Mouse (Mus musculus) liver, embryonic 15.5 days (tissue): ENCODE data around the gene Gm10309. TPM values are rescaled to one million over a fixed set of nuclear protein-coding genes. Genes with fewer than 3 reads are reported as not detected.

Experiments
- ATAC-seq: fragments of 200-750 bp; cut with Nextera tagmentation; 2 replicates; pipeline ENCODE4 v1.8.0; 2017; ENCODE audit warnings: moderate number of reproducible peaks, mild to moderate bottlenecking, moderate library complexity; ENCODE audit not compliant: insufficient read depth
- H3K27ac ChIP-seq: fragments of 300-500 bp; sonication (generic); replicated peaks from 2 replicates; pipeline ENCODE4 v1.5.1; 2015; ENCODE audit warnings: mild to moderate bottlenecking, inconsistent platforms
- H3K27me3 ChIP-seq: fragments of 300-500 bp; sonication (generic); 2 replicates; pipeline ENCODE4 v1.6.1; 2015; ENCODE audit warnings: mild to moderate bottlenecking, inconsistent platforms
- H3K36me3 ChIP-seq: fragments of 300-500 bp; sonication (generic); replicated peaks from 2 replicates; pipeline ENCODE4 v1.6.1; 2015; ENCODE audit warnings: moderate library complexity, mild to moderate bottlenecking, inconsistent platforms
- H3K4me1 ChIP-seq: fragments of 300-500 bp; sonication (generic); replicated peaks from 2 replicates; pipeline ENCODE4 v1.6.1; 2015; ENCODE audit warnings: inconsistent platforms
- H3K4me2 ChIP-seq: fragments of 300-500 bp; sonication (generic); 2 replicates; pipeline ENCODE4 v1.6.1; 2015; ENCODE audit warnings: moderate library complexity, mild to moderate bottlenecking, inconsistent platforms
- H3K4me3 ChIP-seq: fragments of 300-500 bp; sonication (generic); replicated peaks from 2 replicates; pipeline ENCODE4 v1.5.1; 2015; ENCODE audit warnings: mild to moderate bottlenecking, inconsistent platforms
- H3K9ac ChIP-seq: fragments of 300-500 bp; sonication (generic); 2 replicates; pipeline ENCODE4 v1.6.1; 2015; ENCODE audit warnings: moderate library complexity, mild to moderate bottlenecking, inconsistent platforms
- H3K9me3 ChIP-seq: fragments of 300-500 bp; sonication (generic); replicated peaks from 2 replicates; pipeline ENCODE4 v1.6.1; 2016; ENCODE audit warnings: inconsistent platforms
- WGBS: fragments of 180-500 bp; shearing (Covaris S2); methylation state at CpG from one replicate; pipeline ENCODE4 v1.1.7; 2015; ENCODE audit warnings: mixed read lengths; ENCODE audit not compliant: insufficient replicate concordance; 5-methylcytosine and 5-hydroxymethylcytosine counted together
- polyA plus RNA-seq: library from polyadenylated mRNA; unstranded; fragments of >200 nt; fragmentation: Nextera tagmentation; extraction: Ambion mirVana; gene quantifications from 2 replicates; pipeline ENCODE4 v1.2.1, GENCODE M21; 2015

Gene Gm10309
- not detected in 2 replicates for polyA plus RNA-seq

- Histone ChIP-seq H3K4me2 (no peak within 1 kb of the TSS), H3K27ac (no peak within 1 kb of the TSS), H3K36me3 (no peaks in the 10 kb centered on the region), H3K9ac (no peak within 1 kb of the TSS), H3K4me3 (no peak within 1 kb of the TSS), H3K27me3 (no peaks in the 10 kb centered on the region), H3K9me3 (no peaks in the 10 kb centered on the region), H3K4me1 (0 out of 2 replicates have a peak, but pooled peaks cover 2% of the 10 kb centered on the region)
- WGBS = 80% methylated on average over 8 of the region's 8 CpGs
- no peak for ATAC-seq
Observed at GRCm38 (mm10) chr17:86505183-86505631, at the start of gene Gm10309. Gene Gm10309 (minus strand): TSS chr17:86505232.

- no peak overlapping the region for H3K9ac ChIP-seq
- no peaks in the 10 kb centered on the region for H3K36me3 ChIP-seq
- ATAC-seq = no peak
- no peaks in the 10 kb centered on the region for H3K27me3 ChIP-seq
- 76% methylated on average over 6 of the region's 6 CpGs for WGBS
- H3K4me1 ChIP-seq = no peaks in the 10 kb centered on the region
- no peaks in the 10 kb centered on the region for H3K9me3 ChIP-seq
- H3K4me2 ChIP-seq = no peak overlapping the region
- no peak overlapping the region for H3K4me3 ChIP-seq
- no peak overlapping the region for H3K27ac ChIP-seq
Observed at GRCm38 (mm10) chr17:86551995-86552394, 47.0 kb upstream of the Gm10309 start.

DNA sequence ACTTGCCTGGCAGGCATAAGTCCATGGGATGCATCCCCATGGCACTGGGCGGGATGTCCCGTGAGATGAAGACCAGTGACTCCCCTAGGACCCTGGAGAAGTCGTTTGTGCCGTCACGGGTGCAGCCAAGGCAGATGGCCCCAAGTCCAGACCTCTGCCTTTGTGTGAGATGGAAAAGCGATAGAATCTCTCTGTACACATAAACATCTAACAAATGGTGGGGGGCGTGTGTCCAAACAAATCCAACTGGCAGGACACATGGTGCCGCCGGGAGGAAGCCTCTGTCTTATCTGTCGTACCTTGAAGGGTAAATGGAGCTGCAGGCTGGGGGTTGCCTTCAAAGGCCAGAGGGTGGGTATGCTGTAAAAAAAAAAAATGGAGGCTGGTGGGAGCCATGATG lies 46.5 kb upstream of the Gm10309 start:
- no peaks in the 10 kb centered on the region for H3K36me3 ChIP-seq
- H3K4me2 ChIP-seq = no peak overlapping the region
- WGBS = 69% methylated on average over 10 of the region's 10 CpGs
- no peak overlapping the region for H3K27ac ChIP-seq
- no peak overlapping the region for H3K4me3 ChIP-seq
- H3K4me1 ChIP-seq = no peaks in the 10 kb centered on the region
- no peaks in the 10 kb centered on the region for H3K27me3 ChIP-seq
- H3K9ac ChIP-seq = no peak overlapping the region
- no peaks in the 10 kb centered on the region for H3K9me3 ChIP-seq
- ATAC-seq = no peak

DNA sequence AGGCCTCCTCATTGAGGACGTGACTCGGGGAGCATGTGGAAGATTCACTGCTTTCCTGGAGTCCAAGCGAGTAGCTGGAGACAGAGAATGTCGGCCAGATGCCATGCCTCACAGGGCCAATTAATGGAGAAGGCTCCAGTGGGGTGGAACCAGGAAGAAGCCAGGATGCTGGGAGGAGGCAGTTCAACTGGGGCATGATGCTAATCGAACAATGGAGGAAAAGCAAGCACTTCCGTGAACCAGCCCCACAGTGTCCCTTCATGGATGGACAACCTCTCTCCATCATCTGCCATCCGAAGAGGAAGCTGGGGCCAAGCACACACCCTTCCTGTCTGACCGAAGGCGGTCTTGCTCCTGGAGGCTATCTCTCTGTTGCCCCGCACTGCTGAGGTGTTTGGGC lies 44.1 kb upstream of the Gm10309 start:
- WGBS = 71% methylated on average over 10 of the region's 10 CpGs
- no peak for ATAC-seq

GRCm38 (mm10) chr17:86546529-86546928 lies 41.5 kb upstream of the Gm10309 start:
- no peaks in the 10 kb centered on the region for H3K4me1 ChIP-seq
- no peak overlapping the region for H3K9ac ChIP-seq
- no peaks in the 10 kb centered on the region for H3K36me3 ChIP-seq
- H3K27me3 ChIP-seq = no peaks in the 10 kb centered on the region
- H3K9me3 ChIP-seq = no peaks in the 10 kb centered on the region
- no peak overlapping the region for H3K27ac ChIP-seq
- no peak for ATAC-seq
- 64% methylated on average over 7 of the region's 7 CpGs for WGBS
- H3K4me3 ChIP-seq = no peak overlapping the region
- no peak overlapping the region for H3K4me2 ChIP-seq

More for the DNA sequence above, 44.1 kb upstream of the Gm10309 start:
- no peaks in the 10 kb centered on the region for H3K9me3 ChIP-seq
- H3K27me3 ChIP-seq = no peaks in the 10 kb centered on the region
- H3K4me1 ChIP-seq = no peaks in the 10 kb centered on the region
- no peak overlapping the region for H3K9ac ChIP-seq
- no peak overlapping the region for H3K4me3 ChIP-seq
- H3K36me3 ChIP-seq = no peaks in the 10 kb centered on the region
- H3K4me2 ChIP-seq = no peak overlapping the region
- H3K27ac ChIP-seq = no peak overlapping the region

DNA sequence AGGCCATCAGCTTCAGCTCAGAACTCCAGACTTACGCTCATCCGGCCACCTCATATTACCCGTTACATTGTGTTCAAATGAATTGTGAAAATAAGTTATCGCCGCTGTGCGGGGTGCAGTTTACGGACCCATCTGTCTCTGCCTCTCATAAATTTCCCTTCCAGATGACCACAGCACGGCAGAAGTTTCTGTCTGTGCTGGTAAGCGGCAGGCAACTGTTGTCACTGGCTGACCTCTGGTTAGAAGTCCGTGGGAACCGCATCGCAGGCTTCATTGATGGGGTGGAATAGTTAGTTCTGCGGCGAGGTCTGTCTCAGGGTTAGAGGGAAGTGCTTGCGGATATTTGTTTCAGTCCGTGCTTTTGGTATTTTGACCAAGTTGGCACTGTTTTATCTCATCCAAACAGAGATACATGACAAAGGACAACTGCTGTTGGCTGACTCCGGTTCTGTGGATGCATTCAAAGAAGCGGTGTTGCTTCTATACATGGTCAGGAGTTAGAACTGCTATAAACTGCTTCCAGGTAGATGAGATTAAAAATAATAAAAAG lies 34.9 kb upstream of the Gm10309 start:
- H3K4me2 ChIP-seq = no peak overlapping the region
- no peak for ATAC-seq
- no peaks in the 10 kb centered on the region for H3K4me1 ChIP-seq
- H3K9me3 ChIP-seq = no peaks in the 10 kb centered on the region
- no peaks in the 10 kb centered on the region for H3K36me3 ChIP-seq
- no peaks in the 10 kb centered on the region for H3K27me3 ChIP-seq
- no peak overlapping the region for H3K9ac ChIP-seq
- H3K27ac ChIP-seq = no peak overlapping the region
- H3K4me3 ChIP-seq = no peak overlapping the region
- WGBS = 72% methylated on average over 18 of the region's 18 CpGs

DNA sequence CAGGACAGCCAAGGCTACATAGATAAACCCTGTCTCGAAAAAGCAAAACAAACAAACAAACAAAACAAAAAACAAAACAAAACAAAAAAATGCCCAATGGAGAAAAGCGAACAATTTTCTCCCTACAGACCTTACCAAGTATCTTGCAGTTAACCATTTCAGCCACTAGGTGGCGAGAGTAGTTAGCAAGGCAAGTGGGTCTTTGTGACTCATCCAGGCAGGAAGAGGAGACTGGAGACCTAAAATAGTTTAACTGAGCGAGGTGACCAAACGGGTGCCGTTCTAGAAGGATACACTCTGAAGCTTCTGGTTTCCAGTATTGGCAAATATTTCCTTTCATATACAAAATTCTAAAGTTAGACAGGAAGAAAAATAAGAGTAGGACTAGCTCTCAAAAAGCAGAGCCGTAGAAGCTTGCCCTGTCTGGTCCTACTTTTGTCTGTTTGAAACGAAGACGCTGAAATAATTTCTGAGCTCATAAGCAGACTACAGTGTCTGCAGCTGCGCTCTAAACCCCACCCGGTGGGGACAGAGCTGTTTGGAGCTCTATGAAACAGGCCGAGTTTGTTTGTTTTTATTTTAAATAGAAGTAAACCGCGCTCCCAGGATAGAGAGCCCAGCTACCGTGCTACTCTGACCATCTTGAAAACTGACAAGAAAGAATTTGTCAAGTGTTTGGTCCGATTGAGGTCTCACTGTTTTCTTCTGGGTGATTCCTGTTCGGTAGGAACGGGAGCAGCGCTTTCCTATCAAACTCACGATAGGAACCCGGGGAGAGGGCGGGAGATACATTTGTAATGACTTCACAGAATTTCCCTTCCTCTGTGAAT lies 31.0 kb upstream of the Gm10309 start:
- Histone ChIP-seq H3K4me2 (peak overlapping the region; percentile 48), H3K4me1 (0 out of 2 replicates have a peak, but pooled peaks cover 3% of the 10 kb centered on the region), H3K27me3 (no peaks in the 10 kb centered on the region), H3K4me3 (peak overlapping the region; percentile 17), H3K9ac (no peak overlapping the region), H3K36me3 (no peaks in the 10 kb centered on the region), H3K27ac (no peak overlapping the region), H3K9me3 (no peaks in the 10 kb centered on the region)
- ATAC-seq = no peak
- WGBS = 29% methylated on average over 22 of the region's 22 CpGs

- H3K9ac ChIP-seq = no peak overlapping the region
- 65% methylated on average over 10 of the region's 10 CpGs for WGBS
Observed at GRCm38 (mm10) chr17:86535096-86535495, 30.1 kb upstream of the Gm10309 start.

GRCm38 (mm10) chr17:86533549-86533851 lies 28.5 kb upstream of the Gm10309 start:
- Histone ChIP-seq H3K9me3 (no peaks in the 10 kb centered on the region), H3K9ac (no peak overlapping the region), H3K27ac (no peak overlapping the region), H3K4me2 (no peak overlapping the region), H3K4me1 (0 out of 2 replicates have a peak, but pooled peaks cover 3% of the 10 kb centered on the region), H3K4me3 (no peak overlapping the region), H3K36me3 (no peaks in the 10 kb centered on the region), H3K27me3 (no peaks in the 10 kb centered on the region)
- WGBS = 70% methylated on average over 11 of the region's 11 CpGs
- ATAC-seq = no peak

More at GRCm38 (mm10) chr17:86535096-86535495, 30.1 kb upstream of the Gm10309 start:
- Histone ChIP-seq H3K4me2 (no peak overlapping the region), H3K27me3 (no peaks in the 10 kb centered on the region), H3K27ac (no peak overlapping the region; the same call in 1 of the 2 replicates), H3K9me3 (no peaks in the 10 kb centered on the region), H3K4me1 (0 out of 2 replicates have a peak, but pooled peaks cover 3% of the 10 kb centered on the region), H3K36me3 (no peaks in the 10 kb centered on the region), H3K4me3 (no peak overlapping the region)
- no peak for ATAC-seq

- Histone ChIP-seq H3K4me2 (no peak overlapping the region), H3K9ac (no peak overlapping the region), H3K9me3 (no peaks in the 10 kb centered on the region), H3K4me1 (0 out of 2 replicates have a peak, but pooled peaks cover 3% of the 10 kb centered on the region), H3K27ac (no peak overlapping the region), H3K27me3 (no peaks in the 10 kb centered on the region), H3K36me3 (no peaks in the 10 kb centered on the region), H3K4me3 (no peak overlapping the region)
- ATAC-seq = no peak
- WGBS = 59% methylated on average over 17 of the region's 17 CpGs
Observed at GRCm38 (mm10) chr17:86532783-86533548, 27.9 kb upstream of the Gm10309 start.

GRCm38 (mm10) chr17:86531231-86531630 lies 26.2 kb upstream of the Gm10309 start:
- H3K36me3 ChIP-seq = no peaks in the 10 kb centered on the region
- H3K4me1 ChIP-seq = 0 out of 2 replicates have a peak, but pooled peaks cover 3% of the 10 kb centered on the region
- no peaks in the 10 kb centered on the region for H3K9me3 ChIP-seq
- H3K27me3 ChIP-seq = no peaks in the 10 kb centered on the region
- no peak overlapping the region for H3K9ac ChIP-seq
- no peak overlapping the region for H3K4me2 ChIP-seq
- WGBS = 58% methylated on average over 6 of the region's 6 CpGs
- no peak for ATAC-seq
- H3K27ac ChIP-seq = no peak overlapping the region
- no peak overlapping the region for H3K4me3 ChIP-seq
